Mouse (Mus musculus) neural tube, embryonic 12.5 days (tissue): ENCODE measurements around the gene Zmynd11. TPM values are rescaled to one million over a fixed set of nuclear protein-coding genes. Genes with fewer than 3 reads are reported as not detected.
"Not testable (repeated sequence)": the region's sequence is repeated elsewhere in the genome, so short reads cannot be mapped to it uniquely, and the experiment has no call there.

Experiments
- ATAC-seq: fragments of 200-750 bp; cut with Nextera tagmentation; 2 replicates; pipeline ENCODE4 v1.8.0; 2017; ENCODE audit warnings: low read depth, mild to moderate bottlenecking, moderate TSS enrichment, moderate library complexity; ENCODE audit not compliant: low FRiP score
- H3K27ac ChIP-seq: fragments of 300-500 bp; sonication (generic); 2 replicates; pipeline ENCODE4 v1.5.1; 2016
- H3K27me3 ChIP-seq: fragments of 300-500 bp; sonication (generic); replicated peaks from 2 replicates; pipeline ENCODE4 v1.6.1; 2016; ENCODE audit warnings: mild to moderate bottlenecking
- H3K36me3 ChIP-seq: fragments of 300-500 bp; sonication (generic); 2 replicates; pipeline ENCODE4 v1.6.1; 2016; ENCODE audit warnings: mild to moderate bottlenecking
- H3K4me1 ChIP-seq: fragments of 300-500 bp; sonication (generic); 2 replicates; pipeline ENCODE4 v1.6.1; 2016
- H3K4me2 ChIP-seq: fragments of 300-500 bp; sonication (generic); replicated peaks from 2 replicates; pipeline ENCODE4 v1.6.1; 2016; ENCODE audit warnings: mild to moderate bottlenecking
- H3K4me3 ChIP-seq: fragments of 300-500 bp; sonication (generic); 2 replicates; pipeline ENCODE4 v1.5.1; 2016
- H3K9ac ChIP-seq: fragments of 300-500 bp; sonication (generic); 2 replicates; pipeline ENCODE4 v1.6.1; 2016; ENCODE audit warnings: mild to moderate bottlenecking
- H3K9me3 ChIP-seq: fragments of 300-500 bp; sonication (generic); 2 replicates; pipeline ENCODE4 v1.6.1; 2016; ENCODE audit warnings: mild to moderate bottlenecking
- WGBS: fragments of 180-500 bp; shearing (Covaris S2); methylation state at CpG from one replicate; pipeline ENCODE4 v1.1.7; 2016; 5-methylcytosine and 5-hydroxymethylcytosine counted together
- polyA plus RNA-seq: library from polyadenylated mRNA; unstranded; fragments of >200 nt; fragmentation: Nextera tagmentation; extraction: Ambion mirVana; gene quantifications from 2 replicates; pipeline ENCODE4 v1.2.1, GENCODE M21; 2016

The Zmynd11 gene
- polyA plus RNA-seq, 1 experiment from 2014 or later, result 112 TPM

DNA sequence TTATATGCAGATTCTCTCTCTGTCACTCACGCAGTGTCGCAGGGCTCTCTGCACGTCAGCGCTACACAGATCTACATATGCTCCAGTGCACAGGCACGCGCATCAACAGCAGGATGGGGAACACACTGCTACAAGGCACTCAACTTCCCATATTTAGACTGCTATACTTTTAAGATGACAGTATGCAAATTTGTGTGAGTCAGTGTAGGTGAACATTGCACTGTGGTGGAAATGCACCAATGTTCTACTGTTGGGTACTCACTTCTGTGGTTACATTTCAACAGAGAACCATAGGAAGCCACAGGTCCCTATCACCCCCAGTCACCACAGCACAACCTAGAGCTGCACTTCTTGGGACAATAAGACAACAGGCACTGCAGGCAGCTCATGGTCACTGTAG is 5.1 kb downstream of the Zmynd11 start:
- 36% methylated on average over 6 of the region's 6 CpGs for WGBS
- Histone ChIP-seq H3K36me3 (no peaks in the 10 kb centered on the region), H3K27ac (no peak overlapping the region), H3K9ac (no peak overlapping the region), H3K27me3 (no peaks in the 10 kb centered on the region), H3K4me1 (peaks cover 33% of the 10 kb centered on the region), H3K9me3 (no peaks in the 10 kb centered on the region), H3K4me3 (no peak overlapping the region), H3K4me2 (no peak overlapping the region)
- no peak for ATAC-seq

GRCm38 (mm10) chr13:9757842-9758491 is 7.2 kb downstream of the Zmynd11 start:
- Histone ChIP-seq H3K27me3 (no peaks in the 10 kb centered on the region), H3K4me2 (no peak overlapping the region), H3K9me3 (no peaks in the 10 kb centered on the region), H3K4me1 (peaks cover 30% of the 10 kb centered on the region), H3K4me3 (no peak overlapping the region), H3K36me3 (no peaks in the 10 kb centered on the region), H3K27ac (no peak overlapping the region), H3K9ac (no peak overlapping the region)
- ATAC-seq, result no peak
- WGBS, result 53% methylated on average over 9 of the region's 9 CpGs

GRCm38 (mm10) chr13:9753706-9754105 is 11.4 kb downstream of the Zmynd11 start:
- Histone ChIP-seq H3K27ac (no peak overlapping the region), H3K9ac (no peak overlapping the region), H3K9me3 (no peaks in the 10 kb centered on the region), H3K27me3 (no peaks in the 10 kb centered on the region), H3K4me3 (no peak overlapping the region), H3K36me3 (no peaks in the 10 kb centered on the region), H3K4me1 (peaks cover 9% of the 10 kb centered on the region), H3K4me2 (no peak overlapping the region)
- WGBS, result 48% methylated on average over 3 of the region's 3 CpGs
- no peak for ATAC-seq

DNA sequence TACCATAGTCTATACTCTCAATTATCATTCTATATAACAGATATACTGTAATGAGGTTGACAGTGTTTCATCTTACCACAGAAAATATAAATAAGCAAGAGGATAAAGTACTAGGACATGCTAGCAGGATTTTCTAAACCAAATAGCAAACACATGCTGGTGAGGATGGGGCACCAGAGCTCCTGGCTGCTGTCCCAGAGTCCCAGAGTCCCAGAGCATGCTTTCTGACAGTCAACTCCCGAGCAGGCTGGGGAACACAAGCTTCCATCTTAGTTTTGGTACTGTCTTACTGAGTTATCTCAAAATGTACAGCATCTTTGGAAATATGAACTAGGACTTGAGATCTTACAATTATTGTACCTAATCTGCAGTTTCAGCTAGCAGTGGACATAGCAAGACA is 14.8 kb downstream of the Zmynd11 start:
- H3K27me3 ChIP-seq, result no peaks in the 10 kb centered on the region
- no peak overlapping the region for H3K4me2 ChIP-seq
- ATAC-seq, result no peak
- H3K27ac ChIP-seq, result no peak overlapping the region
- no peak overlapping the region for H3K4me3 ChIP-seq
- no peaks in the 10 kb centered on the region; the same call in 1 of the 2 replicates for H3K4me1 ChIP-seq
- no peaks in the 10 kb centered on the region for H3K9me3 ChIP-seq
- WGBS, result 64% methylated on average over 1 of the region's 1 CpGs
- H3K9ac ChIP-seq, result no peak overlapping the region
- no peaks in the 10 kb centered on the region for H3K36me3 ChIP-seq

GRCm38 (mm10) chr13:9749796-9750195 is 15.3 kb downstream of the Zmynd11 start:
- Histone ChIP-seq H3K4me1 (no peaks in the 10 kb centered on the region; the same call in 1 of the 2 replicates), H3K27ac (no peak overlapping the region), H3K4me2 (no peak overlapping the region), H3K27me3 (no peaks in the 10 kb centered on the region), H3K9me3 (no peaks in the 10 kb centered on the region), H3K36me3 (no peaks in the 10 kb centered on the region), H3K4me3 (no peak overlapping the region), H3K9ac (no peak overlapping the region)
- 91% methylated on average over 4 of the region's 4 CpGs for WGBS
- ATAC-seq, result no peak

DNA sequence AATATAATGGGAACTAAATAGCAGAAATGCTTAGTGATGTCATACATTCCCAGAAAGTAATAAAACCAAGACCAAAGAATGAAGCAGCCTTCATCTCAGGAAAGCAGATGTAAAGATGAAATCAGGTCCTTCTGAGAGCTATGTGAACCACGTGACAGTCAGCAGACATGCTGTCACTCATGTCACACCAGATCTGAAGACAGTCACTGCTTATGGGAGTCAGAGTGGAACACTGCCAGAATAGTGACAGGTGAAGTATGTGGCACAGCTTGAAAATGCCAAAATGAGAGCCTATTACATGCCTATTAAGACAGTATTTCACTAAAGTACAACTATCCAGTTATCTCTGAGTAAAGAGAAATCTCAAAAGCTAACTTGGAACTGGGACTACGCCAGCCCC is 26.9 kb downstream of the Zmynd11 start:
- Histone ChIP-seq H3K9ac (no peak overlapping the region), H3K4me2 (no peak overlapping the region), H3K27ac (no peak overlapping the region), H3K9me3 (no peaks in the 10 kb centered on the region), H3K4me3 (no peak overlapping the region), H3K36me3 (no peaks in the 10 kb centered on the region; the same call in 1 of the 2 replicates), H3K4me1 (peaks cover 6% of the 10 kb centered on the region; the same call in 1 of the 2 replicates), H3K27me3 (no peaks in the 10 kb centered on the region)
- no peak for ATAC-seq
- WGBS, result 76% methylated on average over 2 of the region's 2 CpGs

- Histone ChIP-seq H3K27ac (no peak overlapping the region), H3K36me3 (peaks cover under 1% of the 10 kb centered on the region; the same call in 1 of the 2 replicates), H3K4me3 (no peak overlapping the region), H3K27me3 (no peaks in the 10 kb centered on the region), H3K9ac (no peak overlapping the region), H3K4me2 (no peak overlapping the region), H3K4me1 (peaks cover 6% of the 10 kb centered on the region; the same call in 1 of the 2 replicates), H3K9me3 (no peaks in the 10 kb centered on the region)
- no peak for ATAC-seq
- 81% methylated on average over 5 of the region's 5 CpGs for WGBS
Observed at GRCm38 (mm10) chr13:9737024-9737423, 28.1 kb downstream of the Zmynd11 start.

DNA sequence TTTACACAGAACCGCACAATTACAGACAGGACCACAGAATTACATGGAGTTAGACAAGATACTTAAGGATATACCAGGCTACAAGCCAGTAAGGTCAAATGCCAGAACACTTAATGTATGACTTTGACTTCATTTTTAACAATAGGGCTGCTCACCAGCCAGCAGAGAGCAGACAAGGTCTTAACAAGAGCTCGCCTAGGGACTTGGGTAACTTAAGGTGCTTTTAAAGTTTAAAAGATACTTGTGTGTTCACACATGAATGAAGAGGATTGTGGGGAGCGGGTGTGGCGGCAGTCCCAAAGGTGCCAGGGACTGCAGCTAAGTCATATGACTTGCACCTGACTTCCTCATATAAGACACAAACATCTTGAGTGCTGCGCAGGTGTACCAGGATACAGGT is 32.9 kb downstream of the Zmynd11 start:
- not testable (repeated sequence) for H3K4me3 ChIP-seq, H3K27me3 ChIP-seq, H3K9me3 ChIP-seq, H3K4me1 ChIP-seq, H3K27ac ChIP-seq, ATAC-seq, H3K4me2 ChIP-seq, H3K9ac ChIP-seq
- H3K36me3 ChIP-seq, result peaks cover 10% of the 10 kb centered on the region
- WGBS, result 91% methylated on average over 5 of the region's 5 CpGs

- no peak for ATAC-seq
- no peak overlapping the region for H3K4me3 ChIP-seq
- no peaks in the 10 kb centered on the region for H3K4me1 ChIP-seq
- no peak overlapping the region for H3K27ac ChIP-seq
- WGBS, result 85% methylated on average over 1 of the region's 1 CpGs
- no peaks in the 10 kb centered on the region for H3K27me3 ChIP-seq
- peaks cover 15% of the 10 kb centered on the region for H3K36me3 ChIP-seq
- H3K9ac ChIP-seq, result no peak overlapping the region
- no peaks in the 10 kb centered on the region for H3K9me3 ChIP-seq
- H3K4me2 ChIP-seq, result no peak overlapping the region
Observed at GRCm38 (mm10) chr13:9729073-9729472, 36.1 kb downstream of the Zmynd11 start.

DNA sequence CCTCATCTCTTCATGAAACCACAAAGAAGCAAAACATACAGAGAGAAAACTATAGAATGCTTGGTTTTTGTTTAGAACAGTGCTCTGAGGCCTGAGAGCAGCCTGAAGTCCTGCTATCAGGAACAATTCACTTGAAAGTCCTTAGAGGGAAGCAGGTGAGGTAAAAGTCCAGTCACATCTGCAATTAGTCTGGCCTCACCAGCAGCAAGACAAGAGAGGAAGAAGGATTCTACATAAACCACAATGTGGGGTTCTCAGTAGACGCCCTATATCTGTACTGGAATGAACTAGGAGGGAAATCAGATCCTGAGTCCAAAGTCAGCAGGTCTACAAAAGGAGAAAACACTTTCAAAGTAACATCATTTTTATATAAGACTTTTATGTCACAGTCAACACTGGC is 49.9 kb downstream of the Zmynd11 start:
- no peak for ATAC-seq
- Histone ChIP-seq H3K27ac (no peak overlapping the region), H3K36me3 (peaks cover 5% of the 10 kb centered on the region; the same call in 1 of the 2 replicates), H3K4me3 (no peak overlapping the region), H3K9me3 (no peaks in the 10 kb centered on the region), H3K4me2 (no peak overlapping the region), H3K4me1 (no peaks in the 10 kb centered on the region), H3K9ac (no peak overlapping the region), H3K27me3 (no peaks in the 10 kb centered on the region)
- 97% methylated on average over 1 of the region's 1 CpGs for WGBS

DNA sequence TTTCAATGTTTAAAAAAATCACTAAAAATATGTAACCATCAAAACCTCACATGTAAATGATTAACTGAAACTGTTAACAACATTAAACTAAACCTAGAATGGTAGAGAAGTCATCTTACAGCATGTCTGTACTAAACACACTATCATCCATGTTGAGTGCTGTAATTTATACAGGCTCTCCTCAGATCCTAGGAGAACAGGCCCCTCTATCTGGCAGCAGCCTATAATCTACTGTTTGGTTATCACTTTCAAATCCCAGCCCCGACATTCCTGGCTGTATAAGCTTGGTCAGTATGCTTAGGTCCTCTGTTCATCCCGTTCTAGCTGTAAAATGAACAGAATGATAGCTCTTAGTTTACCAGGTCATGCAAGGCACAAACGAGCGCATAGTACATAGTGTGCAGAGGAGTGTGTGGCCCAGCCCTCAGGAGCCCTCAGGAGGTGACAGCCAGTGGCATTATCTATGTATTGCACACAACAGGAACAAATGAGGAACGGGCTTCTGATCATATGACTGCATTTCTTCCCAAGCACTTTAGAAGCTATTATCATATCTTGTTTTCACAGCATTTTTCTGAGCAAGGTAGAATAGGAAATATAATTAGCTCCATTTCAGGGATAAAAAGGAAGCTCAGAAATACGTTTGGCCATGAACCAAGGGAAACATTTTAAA is 51.5 kb downstream of the Zmynd11 start:
- no peaks in the 10 kb centered on the region for H3K9me3 ChIP-seq
- no peak overlapping the region for H3K4me2 ChIP-seq
- no peak overlapping the region for H3K4me3 ChIP-seq
- no peaks in the 10 kb centered on the region for H3K27me3 ChIP-seq
- 91% methylated on average over 6 of the region's 6 CpGs for WGBS
- ATAC-seq, result no peak
- H3K36me3 ChIP-seq, result peaks cover 6% of the 10 kb centered on the region; the same call in 1 of the 2 replicates
- H3K4me1 ChIP-seq, result no peaks in the 10 kb centered on the region
- no peak overlapping the region for H3K27ac ChIP-seq
- no peak overlapping the region for H3K9ac ChIP-seq

- no peak for ATAC-seq
- no peak overlapping the region for H3K4me2 ChIP-seq
- no peak overlapping the region for H3K9ac ChIP-seq
- no peak overlapping the region for H3K27ac ChIP-seq
- no peaks in the 10 kb centered on the region for H3K4me1 ChIP-seq
- WGBS, result 97% methylated on average over 3 of the region's 3 CpGs
- no peaks in the 10 kb centered on the region for H3K27me3 ChIP-seq
- H3K4me3 ChIP-seq, result no peak overlapping the region
- H3K9me3 ChIP-seq, result no peaks in the 10 kb centered on the region
- peaks cover 10% of the 10 kb centered on the region; the same call in 1 of the 2 replicates for H3K36me3 ChIP-seq
Observed at GRCm38 (mm10) chr13:9712971-9713370, 52.2 kb downstream of the Zmynd11 start.

- Histone ChIP-seq H3K27ac (no peak overlapping the region), H3K9me3 (no peaks in the 10 kb centered on the region), H3K27me3 (no peaks in the 10 kb centered on the region), H3K4me3 (no peak overlapping the region), H3K4me2 (no peak overlapping the region), H3K4me1 (no peaks in the 10 kb centered on the region), H3K36me3 (peaks cover 9% of the 10 kb centered on the region; the same call in 1 of the 2 replicates), H3K9ac (no peak overlapping the region)
- no peak for ATAC-seq
- 91% methylated on average over 1 of the region's 1 CpGs for WGBS
Observed at GRCm38 (mm10) chr13:9712409-9712808, 52.7 kb downstream of the Zmynd11 start.
